Mouse (Mus musculus): Measurements from ENCODE around the gene Tcf23. TPM values are rescaled to one million over a fixed set of nuclear protein-coding genes. Genes with fewer than 3 reads are reported as not detected.
A peak's percentile ranks its signal among the peaks of the same experiment; 100 is the strongest.

The Tcf23 gene
- polyA plus RNA-seq, 1 experiment from 2014 or later: 2.3 TPM

- no peak for TF ChIP-seq CTCF (IDR thresholded peaks at IDR 0.05; ENCODE audit: low read depth)
Observed at GRCm38 (mm10) chr5:30960814-30961213, 7.6 kb upstream of the Tcf23 start.

GRCm38 (mm10) chr5:30961545-30962505 is 6.6 kb upstream of the Tcf23 start:
- no peaks in the 10 kb centered on the region for H3K27me3 ChIP-seq (ENCODE audit: insufficient read depth, low read length)
- no peak overlapping the region for H3K9ac ChIP-seq (ENCODE audit: low read depth, low read length)
- no peak for TF ChIP-seq CTCF (IDR thresholded peaks at IDR 0.05; ENCODE audit: low read depth)
- WGBS: 52% methylated on average over 10 of the region's 10 CpGs
- H3K4me3 ChIP-seq (replicated peaks; ENCODE audit: low read depth, low read length): no peak overlapping the region
- H3K4me2 ChIP-seq (ENCODE audit: low read length): no peak overlapping the region
- ATAC-seq (replicated peaks; ENCODE audit: low FRiP score, low read depth): no peak
- no peak overlapping the region for H3K27ac ChIP-seq
- H3K9me3 ChIP-seq (replicated peaks; ENCODE audit: low read length): no peaks in the 10 kb centered on the region
- H3K4me1 ChIP-seq (replicated peaks; ENCODE audit: insufficient read depth, low read length): peaks cover 18% of the 10 kb centered on the region; the same call in 1 of the 2 replicates
- DNase-seq (ENCODE audit: low spot score): no peak
- no peaks in the 10 kb centered on the region for H3K36me3 ChIP-seq (ENCODE audit: insufficient read depth, low read length)

More at GRCm38 (mm10) chr5:30960814-30961213, 7.6 kb upstream of the Tcf23 start:
- H3K27me3 ChIP-seq (ENCODE audit: insufficient read depth, low read length): no peaks in the 10 kb centered on the region
- H3K9me3 ChIP-seq (replicated peaks; ENCODE audit: low read length): no peaks in the 10 kb centered on the region
- peak overlapping the region; percentile 88 for H3K27ac ChIP-seq
- peak overlapping the region; percentile 91; the same call in 1 of the 2 replicates for H3K4me2 ChIP-seq (ENCODE audit: low read length)
- H3K36me3 ChIP-seq (ENCODE audit: insufficient read depth, low read length): 0 out of 2 replicates have a peak, but pooled peaks cover 2% of the 10 kb centered on the region
- ATAC-seq (replicated peaks; ENCODE audit: low FRiP score, low read depth): no peak
- H3K4me3 ChIP-seq (replicated peaks; ENCODE audit: low read depth, low read length): 0 out of 2 replicates have a peak overlapping the region, but pooled peaks have one; percentile 86
- no peak overlapping the region for H3K9ac ChIP-seq (ENCODE audit: low read depth, low read length)
- no peak for DNase-seq (ENCODE audit: low spot score)
- H3K4me1 ChIP-seq (replicated peaks; ENCODE audit: insufficient read depth, low read length): peaks cover 18% of the 10 kb centered on the region; the same call in 1 of the 2 replicates
- WGBS: 81% methylated on average over 2 of the region's 2 CpGs

- peak; percentile 45; the same call in 1 of the 2 replicates for ATAC-seq (replicated peaks; ENCODE audit: low FRiP score, low read depth)
- WGBS: 45% methylated on average over 3 of the region's 3 CpGs
Observed at GRCm38 (mm10) chr5:30963916-30964315, 4.5 kb upstream of the Tcf23 start.

GRCm38 (mm10) chr5:30966189-30966588 is 2.3 kb upstream of the Tcf23 start:
- H3K4me1 ChIP-seq (replicated peaks; ENCODE audit: insufficient read depth, low read length): no peaks in the 10 kb centered on the region
- H3K4me2 ChIP-seq (ENCODE audit: low read length): no peak overlapping the region
- no peak overlapping the region for H3K4me3 ChIP-seq (replicated peaks; ENCODE audit: low read depth, low read length)
- H3K27ac ChIP-seq: no peak overlapping the region
- WGBS: 89% methylated on average over 4 of the region's 4 CpGs
- no peak for ATAC-seq (replicated peaks; ENCODE audit: low FRiP score, low read depth)
- no peak for DNase-seq (ENCODE audit: low spot score)
- no peaks in the 10 kb centered on the region for H3K36me3 ChIP-seq (ENCODE audit: insufficient read depth, low read length)
- H3K27me3 ChIP-seq (ENCODE audit: insufficient read depth, low read length): no peaks in the 10 kb centered on the region
- no peaks in the 10 kb centered on the region for H3K9me3 ChIP-seq (replicated peaks; ENCODE audit: low read length)
- no peak for TF ChIP-seq CTCF (IDR thresholded peaks at IDR 0.05; ENCODE audit: low read depth)
- H3K9ac ChIP-seq (ENCODE audit: low read depth, low read length): no peak overlapping the region

More at GRCm38 (mm10) chr5:30963916-30964315, 4.5 kb upstream of the Tcf23 start:
- Histone ChIP-seq H3K4me2 (ENCODE audit: low read length) (no peak overlapping the region), H3K9ac (ENCODE audit: low read depth, low read length) (no peak overlapping the region), H3K27ac (no peak overlapping the region), H3K4me3 (replicated peaks; ENCODE audit: low read depth, low read length) (no peak overlapping the region), H3K4me1 (replicated peaks; ENCODE audit: insufficient read depth, low read length) (peaks cover 7% of the 10 kb centered on the region; the same call in 1 of the 2 replicates), H3K9me3 (replicated peaks; ENCODE audit: low read length) (no peaks in the 10 kb centered on the region), H3K27me3 (ENCODE audit: insufficient read depth, low read length) (no peaks in the 10 kb centered on the region), H3K36me3 (ENCODE audit: insufficient read depth, low read length) (no peaks in the 10 kb centered on the region)
- DNase-seq (ENCODE audit: low spot score): peak; percentile 82
- TF ChIP-seq CTCF (IDR thresholded peaks at IDR 0.05; ENCODE audit: low read depth): no peak

- DNase-seq (ENCODE audit: low spot score) (no peak), ATAC-seq (replicated peaks; ENCODE audit: low FRiP score, low read depth) (no peak)
- H3K4me1 ChIP-seq (replicated peaks; ENCODE audit: insufficient read depth, low read length): no peaks in the 10 kb centered on the region; the same call in 1 of the 2 replicates
- no peak overlapping the region for H3K4me2 ChIP-seq (ENCODE audit: low read length)
- H3K36me3 ChIP-seq (ENCODE audit: insufficient read depth, low read length): no peaks in the 10 kb centered on the region
- no peaks in the 10 kb centered on the region for H3K27me3 ChIP-seq (ENCODE audit: insufficient read depth, low read length)
- no peak overlapping the region for H3K4me3 ChIP-seq (replicated peaks; ENCODE audit: low read depth, low read length)
- 79% methylated on average over 2 of the region's 2 CpGs for WGBS
- TF ChIP-seq CTCF (IDR thresholded peaks at IDR 0.05; ENCODE audit: low read depth): no peak
- no peak overlapping the region for H3K27ac ChIP-seq
- H3K9me3 ChIP-seq (replicated peaks; ENCODE audit: low read length): no peaks in the 10 kb centered on the region
- no peak overlapping the region for H3K9ac ChIP-seq (ENCODE audit: low read depth, low read length)
Observed at GRCm38 (mm10) chr5:30969440-30969839, 978 bp downstream of the Tcf23 start.

- WGBS: 27% methylated on average over 9 of the region's 9 CpGs
- H3K36me3 ChIP-seq (ENCODE audit: insufficient read depth, low read length): no peaks in the 10 kb centered on the region
- no peak overlapping the region for H3K4me3 ChIP-seq (replicated peaks; ENCODE audit: low read depth, low read length)
- H3K9ac ChIP-seq (ENCODE audit: low read depth, low read length): no peak overlapping the region
- peak overlapping the region; percentile 31; the same call in 1 of the 2 replicates for H3K27ac ChIP-seq
- peak; percentile 83 for DNase-seq (ENCODE audit: low spot score)
- no peak for TF ChIP-seq CTCF (IDR thresholded peaks at IDR 0.05; ENCODE audit: low read depth)
- H3K4me2 ChIP-seq (ENCODE audit: low read length): no peak overlapping the region
- peak; percentile 80 for ATAC-seq (replicated peaks; ENCODE audit: low FRiP score, low read depth)
- H3K27me3 ChIP-seq (ENCODE audit: insufficient read depth, low read length): no peaks in the 10 kb centered on the region
- H3K4me1 ChIP-seq (replicated peaks; ENCODE audit: insufficient read depth, low read length): peaks cover 5% of the 10 kb centered on the region
- no peaks in the 10 kb centered on the region for H3K9me3 ChIP-seq (replicated peaks; ENCODE audit: low read length)
Observed at GRCm38 (mm10) chr5:30974870-30975656, 6.6 kb downstream of the Tcf23 start.
